Mouse (Mus musculus) heart, adult 2 months (tissue): Measurements from ENCODE around the gene Nfkbil1. TPM values are rescaled to one million over a fixed set of nuclear protein-coding genes. Genes with fewer than 3 reads are reported as not detected.

ENCODE experiments used
- DNase-seq, 2 experiments: peaks; one replicate each; pipeline ENCODE4 v3.0.0; 2021
- H3K27ac ChIP-seq: fragments of 200-600 bp; 2 replicates; pipeline ENCODE4 v1.8.1; 2022
- H3K27me3 ChIP-seq: fragments of 200-500 bp; 2 replicates; pipeline ENCODE4 v1.6.1; 2012; ENCODE audit warnings: mild to moderate bottlenecking, low read length, inconsistent platforms, mixed read lengths; ENCODE audit not compliant: control insufficient read depth, insufficient read depth
- H3K36me3 ChIP-seq: fragments of 200-500 bp; 2 replicates; pipeline ENCODE4 v1.6.1; 2012; ENCODE audit warnings: low read length, inconsistent platforms; ENCODE audit not compliant: control insufficient read depth, insufficient read depth
- H3K4me1 ChIP-seq: fragments of 200-500 bp; 2 replicates; pipeline ENCODE4 v1.6.1; 2011; ENCODE audit warnings: low read length; ENCODE audit not compliant: control insufficient read depth, insufficient read depth
- H3K4me3 ChIP-seq: fragments of 200-600 bp; 2 replicates; pipeline ENCODE4 v1.8.1; 2022
- H3K79me2 ChIP-seq: fragments of 200-500 bp; replicated peaks from 2 replicates; pipeline ENCODE4 v1.6.1; 2012; ENCODE audit warnings: mild to moderate bottlenecking, inconsistent platforms, low read length, moderate library complexity, mixed read lengths; ENCODE audit not compliant: control insufficient read depth, insufficient read depth
- H3K9ac ChIP-seq: fragments of 200-500 bp; 2 replicates; pipeline ENCODE4 v1.6.1; 2012; ENCODE audit warnings: low read depth, mild to moderate bottlenecking, control low read depth, inconsistent platforms, low read length, mixed read lengths
- CTCF ChIP-seq: fragments of 200-600 bp; IDR thresholded peaks from 2 replicates; pipeline ENCODE4 v1.8.1; 2022; ENCODE audit warnings: antibody characterized with exemption, mild to moderate bottlenecking, moderate library complexity
- EP300 ChIP-seq: fragments of 200-500 bp; IDR thresholded peaks from 2 replicates; pipeline ENCODE4 v1.6.1; 2011; ENCODE audit warnings: low read depth, low read length, control low read depth; ENCODE audit not compliant: insufficient read depth
- POLR2A ChIP-seq: fragments of 200-500 bp; IDR thresholded peaks from 2 replicates; pipeline ENCODE4 v1.6.1; 2011; ENCODE audit warnings: mild to moderate bottlenecking, low read depth, low read length, control low read depth; ENCODE audit not compliant: insufficient read depth
- WGBS: fragments of 180-500 bp; shearing (Covaris S2); methylation state at CpG from one replicate; pipeline ENCODE4 v1.1.7; 2018; 5-methylcytosine and 5-hydroxymethylcytosine counted together
- intact Hi-C: fragments of 180-260 bp; cut with DNase I; formaldehyde crosslinking; loops from one replicate; pipeline ENCODE4 v1.15.1; 2025
- polyA plus RNA-seq: library from polyadenylated mRNA; depleted of rRNA; stranded (reverse); fragments of >200 nt; gene quantifications from 2 replicates; pipeline ENCODE4 v1.2.3, GENCODE M21; 2012
- total RNA-seq, 2 experiments: library from RNA; stranded (reverse); gene quantifications; 2 replicates each; pipeline ENCODE4 v1.2.3; 2021

The Nfkbil1 gene
- total and polyA plus RNA-seq, 3 experiments, result 5.0 to 8.2 (median 6.5) TPM

DNA sequence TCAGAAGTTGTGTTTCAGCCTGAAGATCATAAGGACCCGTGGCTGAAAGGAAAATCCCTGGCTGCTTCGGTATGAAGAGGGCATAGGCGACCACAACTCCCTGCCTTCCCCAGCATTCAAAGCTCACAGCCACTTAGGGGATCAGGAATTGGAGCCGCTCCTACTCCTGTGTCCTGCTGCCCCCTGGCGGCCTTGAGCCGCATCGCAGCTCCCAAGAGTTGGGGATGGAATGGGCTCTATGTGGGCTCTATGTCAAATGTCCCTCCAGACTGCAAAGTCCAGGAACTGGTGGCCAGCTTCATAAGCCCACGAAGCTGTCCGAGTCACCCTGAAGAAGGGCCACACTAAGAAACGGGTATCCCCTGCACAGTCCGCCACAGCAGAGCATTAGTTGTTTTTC is 39.2 kb upstream of the Nfkbil1 start:
- peaks cover 2% of the 10 kb centered on the region; the same call in 1 of the 2 replicates for H3K4me1 ChIP-seq
- no peaks in the 10 kb centered on the region for H3K36me3 ChIP-seq
- H3K9ac ChIP-seq, result no peak overlapping the region
- H3K27ac ChIP-seq, result no peak overlapping the region
- WGBS, result 2% methylated on average over 11 of the region's 11 CpGs
- peak; percentile 86 to 94 for DNase-seq
- no peak overlapping the region for H3K4me3 ChIP-seq
- H3K27me3 ChIP-seq, result peaks cover 4% of the 10 kb centered on the region; the same call in 1 of the 2 replicates
- TF ChIP-seq EP300 (peak; percentile 81; the same call in 1 of the 2 replicates), CTCF (peak; percentile 98; the same call in 1 of the 2 replicates), POLR2A (no peak)
- no peaks in the 10 kb centered on the region for H3K79me2 ChIP-seq
- intact Hi-C loops, result loop anchor here (1.0 kb wide), 1 partner anchor 16 kb away; no protein-coding TSS in a partner anchor

- no peak for DNase-seq
- no peak for TF ChIP-seq POLR2A
- TF ChIP-seq CTCF, result no peak
- no peak for TF ChIP-seq EP300
- no peak overlapping the region for H3K27ac ChIP-seq
- 64% methylated on average over 3 of the region's 3 CpGs for WGBS
- H3K27me3 ChIP-seq, result peaks cover 4% of the 10 kb centered on the region; the same call in 1 of the 2 replicates
- peaks cover 2% of the 10 kb centered on the region; the same call in 1 of the 2 replicates for H3K4me1 ChIP-seq
- H3K9ac ChIP-seq, result no peak overlapping the region
- H3K4me3 ChIP-seq, result no peak overlapping the region
- H3K79me2 ChIP-seq, result no peaks in the 10 kb centered on the region
- no peaks in the 10 kb centered on the region for H3K36me3 ChIP-seq
- intact Hi-C loops, result loop anchor here (1.0 kb wide), 1 partner anchor 27 kb away; no protein-coding TSS in a partner anchor
Observed at GRCm38 (mm10) chr17:35272249-35272648, 36.7 kb upstream of the Nfkbil1 start.

DNA sequence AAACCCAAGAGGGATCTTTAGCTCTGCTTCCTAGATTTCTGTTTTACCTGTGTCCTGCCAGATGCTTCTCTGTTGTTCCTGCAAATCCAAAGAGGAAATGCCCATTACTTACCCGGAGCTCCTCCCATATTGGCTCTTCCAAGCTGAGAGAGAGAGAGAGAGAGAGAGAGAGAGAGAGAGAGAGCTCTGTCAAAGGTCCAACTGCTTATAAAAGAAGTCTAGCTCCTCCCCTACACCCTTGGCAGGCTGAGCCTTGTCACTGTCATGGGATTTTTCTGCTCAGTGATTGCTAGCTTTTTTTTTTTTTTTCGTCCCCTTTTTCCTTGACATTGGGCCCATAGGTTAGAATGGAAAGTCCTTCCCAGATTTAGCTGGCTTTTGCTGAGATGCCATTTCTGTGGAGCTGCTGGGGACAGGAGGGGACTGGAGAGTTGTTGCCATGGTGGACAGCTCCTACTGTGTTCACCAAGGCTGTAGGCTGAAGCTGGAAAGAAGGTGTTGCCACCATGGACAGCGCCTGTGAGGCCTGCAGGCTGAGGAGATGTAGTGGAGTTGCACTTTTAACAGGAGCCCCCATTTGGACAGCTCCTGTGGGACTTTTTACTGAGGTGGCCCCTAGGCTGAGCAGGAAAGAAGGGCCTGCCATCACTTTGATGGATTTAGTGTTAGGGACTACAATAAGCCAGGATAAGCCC is 34.2 kb upstream of the Nfkbil1 start:
- Histone ChIP-seq H3K9ac (no peak overlapping the region), H3K79me2 (no peaks in the 10 kb centered on the region), H3K36me3 (no peaks in the 10 kb centered on the region; the same call in 1 of the 2 replicates), H3K4me3 (no peak overlapping the region), H3K27ac (no peak overlapping the region), H3K4me1 (peaks cover 4% of the 10 kb centered on the region), H3K27me3 (no peaks in the 10 kb centered on the region)
- WGBS, result 21% methylated on average over 3 of the region's 3 CpGs
- peak in 1 of 2 experiments; percentile 58 for DNase-seq
- intact Hi-C loops, result loop anchor here (1.0 to 2.0 kb wide), 2 partner anchors 1274 to 1297 kb away; no protein-coding TSS in a partner anchor
- no peak for TF ChIP-seq EP300

- Histone ChIP-seq H3K27ac (no peak overlapping the region), H3K79me2 (no peaks in the 10 kb centered on the region), H3K4me3 (no peak overlapping the region), H3K4me1 (peaks cover 3% of the 10 kb centered on the region), H3K27me3 (no peaks in the 10 kb centered on the region), H3K9ac (no peak overlapping the region), H3K36me3 (peaks cover 3% of the 10 kb centered on the region)
- 63% methylated on average over 1 of the region's 1 CpGs for WGBS
- intact Hi-C loops, result loop anchor here (2.0 kb wide), 1 partner anchor 1295 kb away; no protein-coding TSS in a partner anchor
- DNase-seq, result no peak
- TF ChIP-seq EP300 (no peak), POLR2A (peak; percentile 39; the same call in 1 of the 2 replicates)
Observed at GRCm38 (mm10) chr17:35267399-35268086, 32.0 kb upstream of the Nfkbil1 start.

DNA sequence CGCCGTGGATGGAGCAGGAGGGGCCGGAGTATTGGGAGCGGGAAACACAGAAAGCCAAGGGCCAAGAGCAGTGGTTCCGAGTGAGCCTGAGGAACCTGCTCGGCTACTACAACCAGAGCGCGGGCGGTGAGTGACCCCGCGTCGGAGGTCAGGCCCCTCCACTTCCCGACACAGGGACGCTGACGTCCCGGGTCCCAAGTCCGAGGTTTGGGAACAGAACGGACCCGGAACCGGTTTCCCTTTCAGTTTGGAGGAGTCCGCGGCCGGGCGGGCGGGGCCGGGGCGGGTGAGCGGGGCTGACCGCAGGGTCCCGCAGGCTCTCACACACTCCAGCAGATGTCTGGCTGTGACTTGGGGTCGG is 27.9 kb upstream of the Nfkbil1 start:
- peak overlapping the region; percentile 90 for H3K27ac ChIP-seq
- H3K36me3 ChIP-seq, result peaks cover 3% of the 10 kb centered on the region
- H3K9ac ChIP-seq, result peak overlapping the region; percentile 87
- no peaks in the 10 kb centered on the region for H3K79me2 ChIP-seq
- no peaks in the 10 kb centered on the region for H3K27me3 ChIP-seq
- intact Hi-C loops, result no loop called here
- TF ChIP-seq POLR2A (no peak), CTCF (no peak), EP300 (no peak)
- H3K4me1 ChIP-seq, result peaks cover 3% of the 10 kb centered on the region
- DNase-seq, result peak; percentile 52 to 55
- WGBS, result 2% methylated on average over 31 of the region's 31 CpGs
- H3K4me3 ChIP-seq, result peak overlapping the region; percentile 79
